Mouse (Mus musculus): ENCODE measurements at regions not wholly inside any gene's neighbourhood (a gene's known extent, or its start where the extent isn't known, plus 50 kb on each side); places are given as distances from the start of the nearest gene placed in this dataset.

DNA sequence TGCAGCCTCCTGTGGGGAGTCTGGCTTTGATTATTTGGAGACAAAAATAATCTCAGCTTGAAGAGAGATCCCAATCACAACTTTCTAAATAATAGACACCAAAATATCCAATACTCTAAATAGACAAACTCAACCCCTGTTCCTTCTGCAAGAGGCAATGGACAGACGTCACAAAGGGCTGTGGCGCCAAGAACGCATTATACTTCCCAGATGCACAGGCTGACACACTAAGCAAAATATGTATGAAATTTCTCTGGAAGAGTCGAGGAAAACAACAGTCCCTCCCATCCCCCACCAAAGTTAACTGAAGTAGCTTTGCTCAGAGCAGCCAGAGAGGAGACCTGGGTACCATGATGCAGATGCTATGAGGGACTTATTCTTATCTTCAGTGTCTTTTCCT is 229.9 kb downstream of the Map2k4 start:
- no peaks in the 10 kb centered on the region for H3K9me3 ChIP-seq
- H3K4me1 ChIP-seq: no peaks in the 10 kb centered on the region
- whole genome bisulfite sequencing: 70% methylated on average over 4 of the region's 4 CpGs
- no peaks in the 10 kb centered on the region for H3K27me3 ChIP-seq (replicated peaks)
- H3K4me3 ChIP-seq: no peak overlapping the region
- no peak for ATAC-seq (ENCODE audit: extremely low read depth, insufficient number of reproducible peaks, low FRiP score, low TSS enrichment)
- H3K27ac ChIP-seq (replicated peaks): no peak overlapping the region
- no peak overlapping the region for H3K9ac ChIP-seq
- H3K36me3 ChIP-seq: no peaks in the 10 kb centered on the region
- no peak overlapping the region for H3K4me2 ChIP-seq

DNA sequence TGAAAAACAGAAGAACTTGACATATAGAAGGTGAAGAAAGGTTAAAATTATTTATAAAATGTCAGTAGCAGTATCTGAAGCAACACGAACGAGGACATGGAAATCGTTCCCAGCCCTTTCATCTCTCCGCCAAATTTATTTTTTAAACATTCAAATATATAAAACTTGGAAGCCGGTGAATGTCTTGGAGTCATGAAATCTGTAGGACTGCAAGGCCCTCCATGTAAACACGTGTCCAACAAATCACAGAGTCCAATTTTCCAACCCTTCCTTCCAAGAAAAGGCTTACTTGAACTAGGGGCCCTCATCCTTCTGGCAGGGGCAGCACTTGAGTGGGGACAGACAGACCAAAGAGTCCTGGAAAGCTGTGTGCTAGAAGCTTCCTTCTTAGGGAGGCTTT is 237.0 kb downstream of the Map2k4 start:
- ATAC-seq (ENCODE audit: extremely low read depth, insufficient number of reproducible peaks, low FRiP score, low TSS enrichment): no peak
- Histone ChIP-seq H3K27ac (replicated peaks) (no peak overlapping the region), H3K36me3 (no peaks in the 10 kb centered on the region), H3K4me2 (no peak overlapping the region), H3K4me1 (no peaks in the 10 kb centered on the region), H3K4me3 (no peak overlapping the region), H3K9me3 (no peaks in the 10 kb centered on the region), H3K9ac (no peak overlapping the region), H3K27me3 (replicated peaks) (no peaks in the 10 kb centered on the region)
- WGBS: 80% methylated on average over 6 of the region's 6 CpGs

DNA sequence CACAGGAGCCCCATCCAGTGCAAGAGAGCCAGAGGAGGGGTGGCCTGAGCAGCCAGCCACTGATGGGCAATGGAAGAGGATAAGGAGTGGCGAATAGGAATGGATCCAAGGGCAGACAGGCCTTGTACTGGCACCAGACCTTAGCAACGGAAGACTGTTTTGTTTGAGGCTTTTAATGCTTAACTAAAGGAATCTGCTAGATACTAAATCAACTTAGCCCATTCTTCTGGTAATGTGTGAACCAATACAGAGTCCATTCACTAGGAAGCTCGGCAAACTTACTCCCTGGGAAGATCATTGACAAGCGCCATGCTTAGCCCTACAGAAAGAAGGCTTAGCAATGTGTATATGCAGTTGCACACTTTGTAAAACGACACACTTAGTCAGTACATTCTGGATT is 243.8 kb downstream of the Map2k4 start:
- ATAC-seq (ENCODE audit: extremely low read depth, insufficient number of reproducible peaks, low FRiP score, low TSS enrichment): no peak
- Histone ChIP-seq H3K27me3 (replicated peaks) (no peaks in the 10 kb centered on the region), H3K9ac (no peak overlapping the region), H3K27ac (replicated peaks) (no peak overlapping the region), H3K36me3 (no peaks in the 10 kb centered on the region), H3K4me1 (no peaks in the 10 kb centered on the region), H3K9me3 (no peaks in the 10 kb centered on the region), H3K4me3 (no peak overlapping the region), H3K4me2 (no peak overlapping the region)
- 83% methylated on average over 5 of the region's 5 CpGs for WGBS

DNA sequence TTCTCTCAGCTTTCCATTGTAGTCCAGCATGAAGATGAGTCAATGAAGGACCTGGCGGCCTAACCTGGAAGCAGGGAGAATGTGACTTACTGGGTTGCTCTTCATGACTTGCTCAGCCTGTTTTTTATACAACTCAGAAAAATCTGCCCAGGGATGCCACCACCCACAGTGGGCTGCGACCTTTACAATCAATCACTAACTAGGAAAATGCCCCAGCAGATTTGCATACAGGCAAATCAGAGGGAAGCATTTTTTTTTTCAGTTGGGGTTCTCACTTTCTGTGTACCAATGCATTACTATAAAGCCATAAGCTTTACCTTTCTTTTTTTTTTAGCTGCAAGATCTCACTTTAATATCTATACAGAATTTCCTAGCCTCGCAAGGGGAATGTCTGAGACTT is 244.5 kb downstream of the Map2k4 start:
- WGBS: 81% methylated on average over 3 of the region's 3 CpGs
- Histone ChIP-seq H3K9ac (no peak overlapping the region), H3K27ac (replicated peaks) (no peak overlapping the region), H3K4me2 (no peak overlapping the region), H3K9me3 (no peaks in the 10 kb centered on the region), H3K36me3 (no peaks in the 10 kb centered on the region), H3K27me3 (replicated peaks) (no peaks in the 10 kb centered on the region), H3K4me1 (no peaks in the 10 kb centered on the region), H3K4me3 (no peak overlapping the region)
- no peak for ATAC-seq (ENCODE audit: extremely low read depth, insufficient number of reproducible peaks, low FRiP score, low TSS enrichment)

DNA sequence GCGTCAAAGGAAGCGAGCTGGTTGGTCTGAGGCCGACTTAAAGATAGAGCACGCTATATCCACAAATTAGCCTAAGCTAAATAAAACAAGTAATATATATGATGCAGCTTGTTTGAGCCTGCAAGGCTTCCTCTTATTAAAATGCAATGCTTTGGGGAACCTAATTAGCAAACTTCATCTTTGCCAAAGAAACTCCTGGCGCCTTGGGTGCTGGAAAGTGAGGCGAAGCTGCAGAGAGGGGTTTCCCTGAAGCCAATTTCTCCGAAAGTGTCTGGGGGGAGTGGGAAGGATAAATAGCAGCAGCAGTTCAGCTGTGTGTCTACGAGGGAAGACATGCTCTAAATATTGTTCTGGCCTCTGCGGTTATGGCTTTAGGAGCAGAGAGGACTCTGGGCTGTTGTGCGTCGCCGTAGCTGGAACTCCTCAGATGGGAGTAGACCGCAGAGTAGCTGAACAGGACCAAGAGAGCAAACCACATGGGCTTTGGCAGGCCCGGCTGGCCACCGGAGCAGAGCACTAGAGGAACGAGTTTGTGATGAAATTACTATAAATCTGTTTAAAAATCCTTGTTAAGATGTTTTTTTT is 251.0 kb downstream of the Map2k4 start:
- no peaks in the 10 kb centered on the region for H3K9me3 ChIP-seq
- no peak overlapping the region for H3K9ac ChIP-seq
- ATAC-seq (ENCODE audit: extremely low read depth, insufficient number of reproducible peaks, low FRiP score, low TSS enrichment): no peak
- 78% methylated on average over 16 of the region's 16 CpGs for WGBS
- no peaks in the 10 kb centered on the region for H3K4me1 ChIP-seq
- no peaks in the 10 kb centered on the region for H3K27me3 ChIP-seq (replicated peaks)
- no peak overlapping the region for H3K27ac ChIP-seq (replicated peaks)
- H3K4me2 ChIP-seq: no peak overlapping the region
- no peaks in the 10 kb centered on the region for H3K36me3 ChIP-seq
- H3K4me3 ChIP-seq: no peak overlapping the region

DNA sequence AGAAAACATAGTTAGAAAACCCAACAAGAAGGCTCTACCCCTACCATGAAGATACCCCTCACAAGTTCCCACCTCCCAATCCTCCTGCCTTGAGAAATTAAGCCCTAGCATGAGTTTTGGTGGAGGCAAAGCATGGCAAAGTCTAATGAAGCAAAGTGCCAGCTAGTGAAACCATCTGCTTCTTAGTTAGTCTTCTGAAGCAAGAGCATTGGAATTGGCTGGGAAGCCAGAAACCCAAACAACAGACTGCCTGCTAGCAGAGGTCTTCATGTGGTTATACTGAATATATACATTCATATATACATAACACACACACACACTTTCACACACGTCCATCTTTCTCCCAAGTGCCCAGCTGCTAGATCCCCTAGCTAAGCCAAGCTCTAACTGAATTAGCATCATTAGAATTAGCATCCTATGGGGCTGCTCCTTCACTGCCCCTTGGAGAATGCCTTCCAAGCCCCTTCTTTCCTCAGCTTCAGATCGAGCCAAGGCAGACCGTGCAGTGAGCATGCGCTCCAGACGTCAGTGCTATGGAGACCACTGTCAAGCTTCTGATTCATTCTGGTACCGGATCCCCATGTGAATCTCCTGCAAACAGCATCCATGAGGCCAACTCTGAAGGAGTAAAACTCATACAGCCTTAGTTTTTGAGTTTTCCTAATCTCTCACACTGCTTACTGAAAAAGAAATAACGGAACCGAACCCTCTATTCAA is 252.2 kb downstream of the Map2k4 start:
- Histone ChIP-seq H3K27ac (replicated peaks) (no peak overlapping the region), H3K4me2 (no peak overlapping the region), H3K9me3 (no peaks in the 10 kb centered on the region), H3K9ac (no peak overlapping the region), H3K36me3 (no peaks in the 10 kb centered on the region), H3K27me3 (replicated peaks) (no peaks in the 10 kb centered on the region), H3K4me3 (no peak overlapping the region), H3K4me1 (no peaks in the 10 kb centered on the region)
- ATAC-seq (ENCODE audit: extremely low read depth, insufficient number of reproducible peaks, low FRiP score, low TSS enrichment): no peak
- WGBS: 87% methylated on average over 8 of the region's 8 CpGs

DNA sequence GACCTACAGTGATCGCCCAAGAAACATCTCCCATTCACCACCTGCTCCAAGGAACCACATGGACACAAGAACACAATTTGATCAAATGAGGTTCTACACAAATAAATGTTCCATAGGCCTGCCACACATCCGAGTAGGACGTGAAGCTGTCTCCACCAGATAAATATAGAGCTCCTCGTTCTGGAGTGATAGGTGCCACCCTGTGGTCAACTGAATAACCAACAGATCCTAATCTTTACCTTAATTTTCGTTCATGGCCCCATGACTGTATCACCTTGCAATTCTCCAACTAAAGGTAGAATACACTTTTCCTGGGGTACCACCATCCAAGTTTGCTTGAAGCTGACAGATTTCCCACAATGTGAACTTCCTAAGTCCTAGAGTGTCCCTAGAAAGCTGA is 257.4 kb downstream of the Map2k4 start:
- Histone ChIP-seq H3K27me3 (replicated peaks) (no peaks in the 10 kb centered on the region), H3K36me3 (no peaks in the 10 kb centered on the region), H3K4me3 (no peak overlapping the region), H3K4me2 (no peak overlapping the region), H3K9ac (no peak overlapping the region), H3K27ac (replicated peaks) (no peak overlapping the region), H3K4me1 (no peaks in the 10 kb centered on the region), H3K9me3 (no peaks in the 10 kb centered on the region)
- no peak for ATAC-seq (ENCODE audit: extremely low read depth, insufficient number of reproducible peaks, low FRiP score, low TSS enrichment)
- WGBS: 61% methylated on average over 5 of the region's 5 CpGs

DNA sequence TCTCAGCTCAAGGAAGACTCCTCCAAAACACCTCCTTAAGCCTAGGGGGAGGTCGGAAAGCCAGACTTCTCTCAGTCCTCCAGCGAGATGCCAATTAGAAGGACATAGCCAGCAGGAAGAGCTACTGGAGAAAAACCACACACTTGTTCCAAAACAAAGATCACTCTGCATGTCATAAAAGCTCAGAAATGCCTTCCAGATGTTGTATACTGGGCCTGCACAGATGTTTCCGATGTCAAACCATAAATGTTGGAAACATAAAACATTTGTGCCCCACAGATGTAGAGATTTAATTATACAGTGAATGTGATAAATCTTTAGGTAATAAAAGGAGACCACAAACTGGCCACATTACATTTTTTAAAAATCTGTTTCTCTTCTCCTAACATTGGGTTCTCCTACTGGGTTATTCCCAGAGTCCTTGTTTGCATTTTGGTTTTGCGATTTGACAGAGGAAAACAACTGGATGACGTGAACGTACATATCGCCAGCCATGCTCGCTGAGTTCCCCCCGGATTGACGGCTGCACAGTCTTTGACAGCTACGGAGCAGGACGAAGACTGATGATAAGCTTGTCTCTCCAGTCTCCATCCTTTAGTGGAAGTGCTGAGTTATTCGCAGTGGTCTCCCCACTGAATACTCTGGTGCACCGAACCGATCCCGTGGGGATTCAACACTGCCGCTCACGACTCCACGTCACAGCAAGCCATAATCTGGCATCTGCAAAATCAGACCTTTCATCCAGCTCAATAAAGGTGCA is 235.5 kb upstream of the Myocd start:
- H3K4me3 ChIP-seq: no peak overlapping the region
- ATAC-seq (ENCODE audit: extremely low read depth, insufficient number of reproducible peaks, low FRiP score, low TSS enrichment): no peak
- 76% methylated on average over 19 of the region's 19 CpGs for WGBS

DNA sequence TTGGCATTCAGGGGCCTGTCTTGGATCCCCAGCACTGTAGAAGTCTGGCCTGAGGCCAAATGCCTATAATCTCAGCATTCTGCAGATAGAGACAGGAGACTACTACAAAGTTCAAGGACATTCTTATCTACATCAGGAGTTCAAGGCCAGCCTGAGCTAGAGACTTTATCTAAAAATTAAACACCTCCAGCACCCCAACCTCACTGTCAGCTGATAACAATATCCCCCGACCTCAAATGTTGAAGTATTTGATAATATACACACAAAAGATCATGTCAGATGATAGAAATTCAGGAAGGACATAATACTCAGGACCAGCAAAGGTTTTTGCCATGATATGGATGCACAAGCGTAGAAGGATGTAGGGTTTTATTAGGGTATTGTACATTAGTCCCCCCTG is 228.2 kb upstream of the Myocd start:
- Histone ChIP-seq H3K9ac (no peak overlapping the region), H3K9me3 (no peaks in the 10 kb centered on the region), H3K27ac (replicated peaks) (no peak overlapping the region), H3K27me3 (replicated peaks) (no peaks in the 10 kb centered on the region), H3K36me3 (no peaks in the 10 kb centered on the region), H3K4me2 (no peak overlapping the region), H3K4me3 (no peak overlapping the region), H3K4me1 (0 out of 2 replicates have a peak, but pooled peaks cover 8% of the 10 kb centered on the region)
- 53% methylated on average over 2 of the region's 2 CpGs for WGBS
- ATAC-seq (ENCODE audit: extremely low read depth, insufficient number of reproducible peaks, low FRiP score, low TSS enrichment): no peak

More for the DNA sequence above, 235.5 kb upstream of the Myocd start:
- H3K36me3 ChIP-seq: no peaks in the 10 kb centered on the region
- H3K4me1 ChIP-seq: no peaks in the 10 kb centered on the region
- no peaks in the 10 kb centered on the region for H3K27me3 ChIP-seq (replicated peaks)
- H3K27ac ChIP-seq (replicated peaks): no peak overlapping the region
- no peak overlapping the region for H3K4me2 ChIP-seq
- H3K9me3 ChIP-seq: no peaks in the 10 kb centered on the region
- H3K9ac ChIP-seq: no peak overlapping the region

DNA sequence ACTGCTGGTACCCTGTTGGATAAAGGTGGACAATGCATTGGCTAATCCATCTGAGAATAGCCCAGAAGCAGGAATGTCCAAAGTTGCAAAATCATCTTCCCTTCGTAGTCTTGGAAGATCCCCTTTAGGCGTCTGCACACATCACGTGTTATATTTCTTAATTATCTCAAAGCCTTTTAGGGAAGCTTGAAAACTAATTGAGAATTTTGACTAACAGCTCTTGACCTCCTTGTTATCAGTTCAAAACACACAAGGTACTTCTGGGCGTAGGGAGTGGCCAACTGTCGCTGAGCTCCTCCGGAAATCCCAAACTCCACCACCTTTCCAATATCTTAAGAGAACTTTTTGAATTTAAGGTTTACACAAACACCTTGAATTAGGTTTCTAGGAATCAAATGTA is 227.6 kb upstream of the Myocd start:
- no peaks in the 10 kb centered on the region for H3K36me3 ChIP-seq
- no peak for ATAC-seq (ENCODE audit: extremely low read depth, insufficient number of reproducible peaks, low FRiP score, low TSS enrichment)
- H3K9me3 ChIP-seq: no peaks in the 10 kb centered on the region
- 0 out of 2 replicates have a peak, but pooled peaks cover 8% of the 10 kb centered on the region for H3K4me1 ChIP-seq
- 85% methylated on average over 6 of the region's 6 CpGs for WGBS
- no peak overlapping the region for H3K27ac ChIP-seq (replicated peaks)
- H3K4me3 ChIP-seq: no peak overlapping the region
- H3K27me3 ChIP-seq (replicated peaks): no peaks in the 10 kb centered on the region
- no peak overlapping the region for H3K9ac ChIP-seq
- H3K4me2 ChIP-seq: no peak overlapping the region

DNA sequence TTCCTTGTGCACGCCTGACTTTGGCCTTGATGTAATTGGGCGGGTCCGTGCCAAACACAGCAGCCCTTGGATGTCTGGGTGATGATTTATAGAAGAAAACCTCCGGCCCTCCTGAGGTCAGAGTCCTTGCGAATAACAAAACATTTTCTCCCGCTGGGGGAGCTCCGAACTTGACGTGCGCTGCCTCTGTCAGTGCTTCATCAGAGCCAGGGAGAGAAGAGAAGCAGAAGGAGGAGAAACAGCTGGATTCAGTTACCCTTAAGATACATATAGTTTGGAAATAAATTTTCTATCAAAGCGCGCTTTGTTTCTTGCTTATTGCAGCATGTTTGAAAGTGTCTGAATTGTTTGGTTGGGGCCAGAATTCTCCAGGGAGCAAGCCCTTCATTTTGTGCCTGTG is 225.2 kb upstream of the Myocd start:
- H3K27ac ChIP-seq (replicated peaks): no peak overlapping the region
- H3K4me3 ChIP-seq: no peak overlapping the region
- WGBS: 19% methylated on average over 11 of the region's 11 CpGs
- peak overlapping the region; percentile 2; the same call in 1 of the 2 replicates for H3K9ac ChIP-seq
- 0 out of 2 replicates have a peak, but pooled peaks cover 8% of the 10 kb centered on the region for H3K4me1 ChIP-seq
- no peaks in the 10 kb centered on the region for H3K36me3 ChIP-seq
- no peaks in the 10 kb centered on the region for H3K9me3 ChIP-seq
- H3K4me2 ChIP-seq: peak overlapping the region; percentile 18; the same call in 1 of the 2 replicates
- no peak for ATAC-seq (ENCODE audit: extremely low read depth, insufficient number of reproducible peaks, low FRiP score, low TSS enrichment)
- H3K27me3 ChIP-seq (replicated peaks): no peaks in the 10 kb centered on the region
